ENCODE assay signal across 31 mouse cellular contexts in genomic region chr1:178630042-178630441, GRCm38 (mm10).
DNase-seq lines count a peak whose midpoint lies in the region; ATAC-seq and TF ChIP-seq lines count a peak whose summit lies in the region.
"Had no signal": no experiment of that assay in that cellular context is flagged by ENCODE, and none has a peak within 500 bp of the region (broad histone marks: within the 10 kb centered on the region; RNA-seq: fewer than 3 reads in every experiment).

No protein-coding gene starts in this region.

- H3K27ac ChIP-seq in liver, embryonic 14.5 days, result no peak overlapping the region
- H3K27ac ChIP-seq: embryonic facial prominence, embryonic 10.5 days; embryonic facial prominence, embryonic 15.5 days; forebrain, embryonic 13.5 days; hindbrain, embryonic 13.5 days; limb, embryonic 13.5 days; neural tube, embryonic 12.5 days had no signal

- H3K4me1 ChIP-seq in liver, embryonic 14.5 days (replicated peaks; ENCODE audit: control insufficient read depth in 2 of 2, insufficient read depth in 2 of 2, low read length in 1 of 2), result peaks cover 14 to 30% of the 10 kb centered on the region in 2 experiments

- peak; percentile 79 for ATAC-seq in liver, embryonic 14.5 days (ENCODE audit: insufficient read depth)
- ATAC-seq in megakaryocyte-erythroid progenitor cell, adult 5-6 weeks (replicated peaks; ENCODE audit: low FRiP score, low TSS enrichment, poor library complexity, severe bottlenecking), result peak; percentile 86
- ATAC-seq: forebrain, embryonic 13.5 days; intestine, postnatal 0 days had no signal

- no peaks in the 10 kb centered on the region for H3K27me3 ChIP-seq in liver, embryonic 14.5 days (ENCODE audit: control insufficient read depth, insufficient read depth, low read length)
- H3K27me3 ChIP-seq: embryonic facial prominence, embryonic 15.5 days; forebrain, embryonic 13.5 days; hindbrain, embryonic 13.5 days; neural tube, embryonic 12.5 days had no signal

- H3K4me2 ChIP-seq in liver, embryonic 14.5 days (ENCODE audit: low read depth), result peak overlapping the region; percentile 38
- H3K4me2 ChIP-seq: embryonic facial prominence, embryonic 15.5 days; forebrain, embryonic 13.5 days; heart, embryonic 11.5 days; hindbrain, embryonic 13.5 days; limb, embryonic 13.5 days; midbrain, embryonic 11.5 days; neural tube, embryonic 12.5 days had no signal

- no peak overlapping the region for H3K4me3 ChIP-seq in liver, embryonic 14.5 days (ENCODE audit: insufficient read depth in 1 of 2, low read depth in 2 of 2, low read length in 2 of 2)
- H3K4me3 ChIP-seq: embryonic facial prominence, embryonic 10.5 days; embryonic facial prominence, embryonic 15.5 days; forebrain, embryonic 13.5 days; hindbrain, embryonic 13.5 days; limb, embryonic 13.5 days; myocyte; neural tube, embryonic 12.5 days had no signal

- no peaks in the 10 kb centered on the region for H3K9me3 ChIP-seq in liver, embryonic 14.5 days (ENCODE audit: control insufficient read depth, low read length)
- H3K9me3 ChIP-seq: embryonic facial prominence, embryonic 10.5 days; embryonic facial prominence, embryonic 15.5 days; forebrain, embryonic 13.5 days; hindbrain, embryonic 13.5 days; limb, embryonic 13.5 days; neural tube, embryonic 12.5 days had no signal

- WGBS in liver, embryonic 14.5 days (ENCODE audit: insufficient replicate concordance), result 17% methylated on average over 5 of the region's 5 CpGs

- no peak overlapping the region for H3K9ac ChIP-seq in liver, embryonic 14.5 days (replicated peaks)
- H3K9ac ChIP-seq: embryonic facial prominence, embryonic 15.5 days; forebrain, embryonic 13.5 days; hindbrain, embryonic 13.5 days; limb, embryonic 13.5 days; neural tube, embryonic 12.5 days had no signal

- DNase-seq in MEL-GATA-1-ER (ENCODE audit: extremely low read depth, low read depth), result peak; percentile 3
- DNase-seq in induced T-regulatory cell, adult 2 months (ENCODE audit: low read depth), result peak; percentile 3
- peak; percentile 38 to 50 (median 44) for DNase-seq in liver, embryonic 14.5 days (ENCODE audit: low read depth in 3 of 3, low spot score in 3 of 3)
- no peak for DNase-seq in spleen, postnatal 14 days (ENCODE audit: low spot score in 2 of 2)
- DNase-seq in adrenal gland, postnatal 10 days, result no peak
- no peak for DNase-seq in cerebellum, postnatal 10 days
- DNase-seq: adrenal gland, adult 2 months; cerebellum, adult 11-12 months; cerebellum, adult 9-11 months; gastrocnemius, postnatal 14 days; heart, adult 18-20 months; heart, postnatal 4 days; kidney, adult 9 months; kidney, postnatal 25 days; lung, adult 2 months; lung, postnatal 14 days; right cerebral cortex, adult 18-20 months; right cerebral cortex, postnatal 4 days; thymus, adult 2 months; thymus, postnatal 36 days had no signal

- no peaks in the 10 kb centered on the region for H3K36me3 ChIP-seq in liver, embryonic 14.5 days (replicated peaks; ENCODE audit: control insufficient read depth, insufficient read depth, low read depth)
- H3K36me3 ChIP-seq: embryonic facial prominence, embryonic 10.5 days; embryonic facial prominence, embryonic 15.5 days; hindbrain, embryonic 13.5 days; limb, embryonic 13.5 days; neural tube, embryonic 12.5 days had no signal

- peak; percentile 85 for TF ChIP-seq EP300 in liver, embryonic 14.5 days (IDR thresholded peaks at IDR 0.05; ENCODE audit: low read depth)

- no peak for TF ChIP-seq CTCF in liver, embryonic 14.5 days (IDR thresholded peaks at IDR 0.05; ENCODE audit: low read depth)

Comparison
In these comparisons a context has a peak if more than half of its experiments do, and no peak if none do; other contexts are left out.
1. DNase-seq: peak in MEL-GATA-1-ER (single experiment), induced T-regulatory cell, adult 2 months (single experiment) and liver, embryonic 14.5 days (3 of 3); none in spleen, postnatal 14 days (0 of 2), adrenal gland, postnatal 10 days (single experiment) and cerebellum, postnatal 10 days (0 of 2).